Mouse (Mus musculus) testis, postnatal 14 days (tissue): ENCODE data around the gene Hist1h3b.

Source experiments
- DNase-seq: peaks from one replicate; pipeline ENCODE4 v3.0.0; 2021; ENCODE audit warnings: low spot score

The Hist1h3b gene

GRCm38 (mm10) chr13:23738677-23739068 lies 13.4 kb upstream of the Hist1h3b start, which contains the start of gene Hist1h1c:
Hist1h1c (plus strand) TSS chr13:23738808.
- DNase-seq = peak; percentile 96

- peak; percentile 93 for DNase-seq
These were observed 12.8 kb upstream of the Hist1h3b start for GRCm38 (mm10) chr13:23739069-23739921.

GRCm38 (mm10) chr13:23739922-23740252 lies 12.2 kb upstream of the Hist1h3b start:
- DNase-seq = no peak

GRCm38 (mm10) chr13:23740256-23740840 lies 11.7 kb upstream of the Hist1h3b start:
- no peak for DNase-seq

- DNase-seq = no peak
These were observed 11.2 kb upstream of the Hist1h3b start for GRCm38 (mm10) chr13:23740910-23741309.

- DNase-seq = no peak
These were observed 10.1 kb upstream of the Hist1h3b start for GRCm38 (mm10) chr13:23742007-23742406.

- no peak for DNase-seq
These were observed 8.9 kb upstream of the Hist1h3b start for GRCm38 (mm10) chr13:23743215-23743614.

- no peak for DNase-seq
These were observed 8.1 kb upstream of the Hist1h3b start for GRCm38 (mm10) chr13:23743963-23744362.

GRCm38 (mm10) chr13:23744421-23745380 lies 7.4 kb upstream of the Hist1h3b start:
- no peak for DNase-seq

- DNase-seq = peak; percentile 84
These were observed 6.5 kb upstream of the Hist1h3b start, which contains the start of gene Hist1h3c for GRCm38 (mm10) chr13:23745381-23746161. Hist1h3c (minus strand) TSS chr13:23745602.

GRCm38 (mm10) chr13:23746201-23747080 lies 5.6 kb upstream of the Hist1h3b start, which contains the start of gene Hist1h2bb:
Hist1h2bb (plus strand) TSS chr13:23746734.
- DNase-seq = peak; percentile 86

GRCm38 (mm10) chr13:23747081-23747891 lies 4.8 kb upstream of the Hist1h3b start:
- no peak for DNase-seq

- DNase-seq = no peak
These were observed 4.2 kb upstream of the Hist1h3b start for GRCm38 (mm10) chr13:23747892-23748288.

GRCm38 (mm10) chr13:23749563-23750121 lies 2.4 kb upstream of the Hist1h3b start:
- DNase-seq = no peak

GRCm38 (mm10) chr13:23750839-23751477 lies 1.1 kb upstream of the Hist1h3b start, which contains the start of gene Hist1h2ab:
Hist1h2ab (plus strand) TSS chr13:23751126.
- peak; percentile 87 for DNase-seq

- peak; percentile 48 for DNase-seq
These were observed 550 bp upstream of the Hist1h3b start for GRCm38 (mm10) chr13:23751478-23751956.

- DNase-seq = peak; percentile 46
These were observed 690 bp downstream of the Hist1h3b start for GRCm38 (mm10) chr13:23752742-23753172.
